In genomic region chr4:123939838-123940237, GRCm38 (mm10) we compare ENCODE assay signal across 9 mouse cellular contexts. TPM values are rescaled to one million over a fixed set of nuclear protein-coding genes. Genes with fewer than 3 reads are reported as not detected.
DNase-seq lines count a peak whose midpoint lies in the region; ATAC-seq and TF ChIP-seq lines count a peak whose summit lies in the region.
"Had no signal": no experiment of that assay in that cellular context is flagged by ENCODE, and none has a peak within 500 bp of the region (broad histone marks: within the 10 kb centered on the region; RNA-seq: fewer than 3 reads in every experiment).

No protein-coding gene starts in this region.

- H3K4me2 ChIP-seq in heart, embryonic 11.5 days: no peak overlapping the region
- H3K4me2 ChIP-seq: neural tube, embryonic 12.5 days had no signal

- no peaks in the 10 kb centered on the region for H3K4me1 ChIP-seq in heart, adult 2 months (ENCODE audit: control insufficient read depth, insufficient read depth, low read length)
- H3K4me1 ChIP-seq in heart, embryonic 11.5 days (ENCODE audit: control insufficient read depth, insufficient read depth, low read length): no peaks in the 10 kb centered on the region
- H3K4me1 ChIP-seq: neural tube, embryonic 12.5 days had no signal

- peak; percentile 50 to 69 for DNase-seq in heart, adult 2 months
- DNase-seq in Patski (ENCODE audit: low read depth, low spot score): peak; percentile 44
- peak; percentile 52 to 60 for DNase-seq in cerebellum, postnatal 36 days
- DNase-seq in gastrocnemius, postnatal 4 days (ENCODE audit: low spot score in 2 of 2): peak; percentile 52 to 69
- peak; percentile 77 to 83 for DNase-seq in left cerebral cortex, adult 18-20 months (ENCODE audit: low spot score in 2 of 2)
- DNase-seq in testis, postnatal 10 days (ENCODE audit: low spot score): peak; percentile 90

- no peaks in the 10 kb centered on the region for H3K36me3 ChIP-seq in heart, adult 2 months (ENCODE audit: control insufficient read depth, insufficient read depth, low read length)
- peaks cover 9% of the 10 kb centered on the region for H3K36me3 ChIP-seq in heart, embryonic 11.5 days (ENCODE audit: control insufficient read depth, insufficient read depth, low read length)

- no peak for ATAC-seq in heart, embryonic 11.5 days (replicated peaks; ENCODE audit: insufficient number of reproducible peaks, low FRiP score, low TSS enrichment)
- ATAC-seq in Patski: peak; percentile 26
- peak; percentile 68 for ATAC-seq in monocyte, adult 5-6 weeks (replicated peaks; ENCODE audit: insufficient number of reproducible peaks, low FRiP score, low TSS enrichment, poor library complexity, severe bottlenecking)

- POLR2A ChIA-PET in Patski (lab: Charles Lee): no interaction called here

- CTCF ChIA-PET in Patski (lab: Charles Lee): interaction anchor here (0.8 to 2.9 kb wide), 9 partner anchors 10 to 171 kb away, joined by 3 to 15 read pairs (median 4); no protein-coding TSS in a partner anchor

- intact Hi-C loops in heart, adult 2 months (cut with DNase I): loop anchor here (10.0 kb wide), 1 partner anchor 735 kb away; no protein-coding TSS in a partner anchor

- TF ChIP-seq CTCF in heart, adult 2 months (IDR thresholded peaks at IDR 0.05): peak; percentile 92
- peak; percentile 79 for TF ChIP-seq CTCF in Patski (IDR thresholded peaks at IDR 0.05)

- TF ChIP-seq EP300 in heart, adult 2 months (IDR thresholded peaks at IDR 0.05; ENCODE audit: insufficient read depth, low read depth, low read length): no peak

- H3K27me3 ChIP-seq in heart, adult 2 months (ENCODE audit: control insufficient read depth, insufficient read depth, low read length): no peaks in the 10 kb centered on the region
- H3K27me3 ChIP-seq in heart, embryonic 11.5 days (ENCODE audit: control insufficient read depth, insufficient read depth, low read length): no peaks in the 10 kb centered on the region
- no peaks in the 10 kb centered on the region for H3K27me3 ChIP-seq in Patski
- H3K27me3 ChIP-seq: neural tube, embryonic 12.5 days had no signal

- no peak overlapping the region for H3K9ac ChIP-seq in heart, adult 2 months (ENCODE audit: low read depth, low read length)
- H3K9ac ChIP-seq in heart, embryonic 11.5 days (ENCODE audit: low read depth, low read length): no peak overlapping the region
- H3K9ac ChIP-seq: neural tube, embryonic 12.5 days had no signal

- no peaks in the 10 kb centered on the region for H3K9me3 ChIP-seq in heart, embryonic 11.5 days (replicated peaks; ENCODE audit: control insufficient read depth, low read length)
- H3K9me3 ChIP-seq: neural tube, embryonic 12.5 days had no signal

- in situ Hi-C loops in Patski (cut with MboI; ENCODE audit: low pct_unique_long_range_greater_than_20kb): no loop called here

- 1% methylated on average over 4 of the region's 4 CpGs for WGBS in heart, adult 2 months
- WGBS in heart, embryonic 11.5 days (ENCODE audit: insufficient replicate concordance): 5% methylated on average over 4 of the region's 4 CpGs

- no peak for TF ChIP-seq POLR2A in heart, adult 2 months (IDR thresholded peaks at IDR 0.05; ENCODE audit: insufficient read depth, low read depth, low read length)

- no peak overlapping the region for H3K4me3 ChIP-seq in heart, adult 2 months
- no peak overlapping the region for H3K4me3 ChIP-seq in heart, embryonic 11.5 days (ENCODE audit: low read depth, low read length)
- H3K4me3 ChIP-seq: neural tube, embryonic 12.5 days had no signal

- no peak overlapping the region for H3K27ac ChIP-seq in heart, adult 2 months
- no peak overlapping the region for H3K27ac ChIP-seq in heart, embryonic 11.5 days (ENCODE audit: low read depth, low read length)
- H3K27ac ChIP-seq: neural tube, embryonic 12.5 days had no signal

- no peaks in the 10 kb centered on the region for H3K79me2 ChIP-seq in heart, adult 2 months (replicated peaks; ENCODE audit: control insufficient read depth, insufficient read depth, low read length)

RNA-seq across cellular contexts. Expression of gene 4930535I16Rik, which starts 22.0 kb away (rescaled TPM):
- total RNA-seq in heart, adult 2 months (2021): not detected
- not detected in 2 replicates for polyA plus RNA-seq in heart, adult 2 months (2012; rRNA removed)
- polyA plus RNA-seq in heart, embryonic 11.5 days (2014; fragmentation: Nextera tagmentation; extraction: Ambion mirVana): not detected in 2 replicates
- polyA plus RNA-seq in Patski (2021): 0.19 TPM
- total RNA-seq in gastrocnemius, postnatal 4 days (2021): not detected
- total RNA-seq in left cerebral cortex, adult 18-20 months (2021): not detected
- not detected in 3 replicates for total RNA-seq in monocyte, adult 5-6 weeks (2017)
- polyA plus RNA-seq: neural tube, embryonic 12.5 days had no signal

RNA-seq across cellular contexts. Expression of gene Rragc, which starts 22.6 kb away (rescaled TPM):
- 10 to 100 TPM; 39.4 to 40.6 TPM for total RNA-seq in heart, adult 2 months (2021)
- 29.6 and 45.4 TPM in 2 replicates for polyA plus RNA-seq in heart, adult 2 months (2012; rRNA removed)
- 37.5 and 39.0 TPM in 2 replicates for polyA plus RNA-seq in heart, embryonic 11.5 days (2014; fragmentation: Nextera tagmentation; extraction: Ambion mirVana)
- 80.9 TPM for polyA plus RNA-seq in Patski (2021)
- total RNA-seq in gastrocnemius, postnatal 4 days (2021): 10 to 100 TPM; 43.0 to 44.3 TPM
- 10 to 100 TPM; 63.8 to 63.9 TPM for total RNA-seq in left cerebral cortex, adult 18-20 months (2021)
- 34.2 to 61.7 TPM (median 40.5 TPM) in 3 replicates for total RNA-seq in monocyte, adult 5-6 weeks (2017)

RNA-seq across cellular contexts. Expression of gene Mycbp, which starts 35.2 kb away (rescaled TPM):
- total RNA-seq in heart, adult 2 months (2021): 10 to 100 TPM; 24.1 to 24.4 TPM
- polyA plus RNA-seq in heart, adult 2 months (2012; rRNA removed): 15.3 and 27.8 TPM in 2 replicates
- polyA plus RNA-seq in heart, embryonic 11.5 days (2014; fragmentation: Nextera tagmentation; extraction: Ambion mirVana): 67.3 and 72.3 TPM in 2 replicates
- polyA plus RNA-seq in Patski (2021): 45.4 TPM
- total RNA-seq in gastrocnemius, postnatal 4 days (2021): 10 to 100 TPM; 27.8 to 30.2 TPM
- total RNA-seq in left cerebral cortex, adult 18-20 months (2021): 10 to 100 TPM; 12.3 to 14.0 TPM
- total RNA-seq in monocyte, adult 5-6 weeks (2017): 17.6 to 21.5 TPM (median 20.6 TPM) in 3 replicates
